Mouse (Mus musculus): ENCODE data around the gene Gm9958.
A peak's percentile ranks its signal among the peaks of the same experiment; 100 is the strongest.

The Gm9958 gene

GRCm38 (mm10) chr5:90367067-90367303 is at the start of gene Gm9958:
Gm9958 (plus strand) TSS chr5:90367204.
- DNase-seq (ENCODE audit: low read depth) = no peak

DNA sequence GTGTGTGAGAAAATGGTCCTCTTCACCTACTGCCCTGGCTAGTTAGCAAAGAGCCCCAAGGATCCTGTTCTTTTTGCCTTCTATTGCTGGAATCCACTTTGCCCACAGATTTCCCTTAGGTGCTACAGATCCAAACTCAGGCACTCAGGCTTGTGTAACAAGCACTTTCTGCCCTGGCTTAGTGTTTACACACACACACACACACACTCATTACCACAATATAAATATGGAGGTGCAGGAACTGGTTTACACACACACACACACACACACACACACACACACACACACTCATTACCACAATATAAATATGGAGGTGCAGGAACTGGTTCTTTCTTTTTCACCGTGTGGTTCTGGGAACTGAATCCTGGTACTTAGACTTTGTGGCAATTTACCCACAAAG is 35.9 kb upstream of the Gm9958 start:
- DNase-seq (ENCODE audit: low read depth) = no peak

DNA sequence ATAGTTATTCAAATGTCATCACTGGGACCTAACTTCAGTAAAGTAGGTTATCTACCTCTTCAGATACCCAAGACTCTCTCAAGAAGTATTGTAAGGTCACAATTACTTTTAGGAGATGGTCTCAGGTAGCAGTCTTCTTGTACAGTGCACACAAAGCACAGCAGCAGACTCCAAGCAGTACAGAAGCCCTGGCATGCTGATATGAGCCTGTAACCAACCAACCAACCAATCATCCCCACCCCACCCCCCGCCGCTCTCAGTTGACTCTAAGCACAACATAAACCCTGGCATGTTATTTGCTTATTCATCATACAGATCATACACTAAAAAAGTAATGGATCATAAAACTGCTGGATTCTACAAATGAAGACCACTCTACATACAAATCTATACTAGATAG is 34.5 kb upstream of the Gm9958 start:
- DNase-seq (ENCODE audit: low read depth) = no peak

GRCm38 (mm10) chr5:90338177-90339091 is 28.6 kb upstream of the Gm9958 start:
- DNase-seq (ENCODE audit: low read depth) = no peak

DNA sequence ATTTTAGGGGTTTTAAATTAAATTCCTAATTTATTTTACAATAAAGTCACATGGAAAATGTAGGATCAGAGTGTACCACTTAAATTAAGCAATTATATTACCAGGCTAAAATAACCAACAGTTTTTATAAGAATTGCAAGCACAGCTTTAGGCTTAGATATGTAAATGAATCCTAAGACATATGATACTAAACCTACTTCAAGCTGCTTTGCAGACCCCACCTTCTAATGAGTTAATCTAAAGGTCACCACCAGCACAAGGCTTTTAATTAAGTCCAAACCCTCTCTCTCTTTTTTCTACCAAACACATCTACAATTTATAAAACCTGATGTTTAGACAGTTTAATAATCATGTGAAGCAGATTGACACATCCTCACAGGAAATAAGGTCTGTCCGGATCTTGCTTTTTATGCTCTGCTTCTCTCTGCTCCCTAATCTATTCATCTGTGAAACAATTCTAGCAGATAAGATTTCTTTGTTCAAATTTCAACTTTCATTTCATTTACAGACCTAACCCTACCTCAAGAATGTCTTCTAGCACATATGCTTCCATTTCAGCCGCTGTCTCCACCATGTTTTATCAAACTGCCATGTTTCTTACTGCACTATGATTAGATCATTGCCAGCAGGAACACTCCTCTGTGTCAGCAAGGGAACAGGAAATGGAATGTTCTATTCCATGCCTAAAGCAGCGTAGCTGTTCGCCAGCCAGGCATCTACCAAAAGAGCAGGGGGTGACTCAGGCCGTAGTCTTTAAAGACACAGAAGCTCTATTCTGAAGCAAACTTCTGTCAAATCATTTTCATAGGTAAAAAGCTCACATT is 27.7 kb upstream of the Gm9958 start:
- no peak for DNase-seq (ENCODE audit: low read depth)

DNA sequence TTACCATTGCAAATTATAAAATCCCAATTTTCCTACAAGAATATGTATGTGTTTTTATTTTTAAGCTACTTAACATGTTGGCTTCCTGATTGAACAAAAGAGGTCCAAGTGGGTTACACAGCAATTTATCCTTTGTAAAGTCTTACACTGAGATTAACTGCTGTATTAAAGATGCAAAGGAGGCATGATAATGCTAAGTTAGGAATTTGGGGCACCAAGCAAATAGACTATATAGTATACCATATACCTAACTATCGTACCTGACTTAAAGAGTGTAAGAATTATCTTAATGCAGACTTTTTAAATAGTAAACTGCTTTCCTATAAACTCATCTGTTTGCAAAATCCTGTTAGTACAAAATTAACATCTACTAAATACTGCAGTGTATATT is 27.1 kb upstream of the Gm9958 start:
- no peak for DNase-seq (ENCODE audit: low read depth)

- DNase-seq (ENCODE audit: low read depth) = no peak
Measured at GRCm38 (mm10) chr5:90340847-90341246, 26.2 kb upstream of the Gm9958 start.

- no peak for DNase-seq (ENCODE audit: low read depth)
Measured at GRCm38 (mm10) chr5:90346877-90347276, 20.1 kb upstream of the Gm9958 start.

DNA sequence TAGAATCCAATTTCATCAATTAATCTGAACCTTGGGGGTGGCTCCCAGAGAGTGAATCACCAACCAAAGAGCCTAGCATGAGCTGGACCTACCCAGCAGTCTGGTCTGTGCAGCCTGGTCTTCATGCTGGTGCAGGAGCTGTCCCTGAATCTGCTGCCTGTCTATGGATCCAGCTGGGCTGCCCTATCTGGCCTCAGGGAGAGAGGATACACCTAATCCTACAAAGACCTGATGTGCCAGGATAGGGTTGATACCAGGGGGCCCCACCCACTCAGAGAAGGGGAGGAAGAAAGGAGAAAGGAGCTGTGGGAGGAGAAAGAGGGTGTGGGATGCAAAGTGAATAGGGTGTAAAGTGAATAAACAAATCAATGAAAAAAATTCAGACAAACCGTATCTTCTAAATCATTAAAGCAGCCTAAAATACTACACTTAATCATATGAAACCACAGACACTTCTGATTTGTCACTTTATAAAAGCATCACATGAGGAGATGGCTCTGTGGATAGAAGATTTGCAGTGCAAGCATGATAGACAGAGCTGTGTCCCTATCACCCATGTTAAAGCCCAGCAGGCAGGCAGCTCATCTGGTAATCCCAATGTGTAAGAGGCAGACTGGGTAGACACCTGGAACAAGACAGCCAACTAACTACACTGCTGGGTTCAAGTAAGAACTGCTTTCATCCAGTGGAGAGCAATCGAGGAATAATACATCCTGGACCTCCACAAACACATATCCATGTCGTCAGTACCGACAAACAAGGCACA is 13.3 kb upstream of the Gm9958 start:
- DNase-seq (ENCODE audit: low read depth) = no peak

DNA sequence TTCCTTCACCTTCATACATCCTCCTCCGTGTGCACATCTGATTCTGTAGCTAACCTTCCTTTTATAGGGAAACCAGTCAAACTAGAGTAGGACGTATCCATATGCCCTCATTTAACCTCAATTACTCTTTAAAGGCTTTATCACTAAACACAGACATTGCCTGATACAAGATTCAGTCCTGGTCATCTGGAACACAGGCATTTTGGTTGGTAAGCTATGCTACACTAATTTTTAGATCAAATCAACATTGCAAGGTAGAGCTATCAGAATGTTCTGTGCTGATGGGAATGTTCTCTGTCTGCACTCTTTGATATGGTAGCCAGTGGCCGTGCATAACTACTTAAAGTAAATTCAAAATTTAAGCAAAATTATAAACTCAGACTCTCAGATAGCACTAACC is 11.2 kb upstream of the Gm9958 start:
- DNase-seq (ENCODE audit: low read depth) = no peak

- peak; percentile 89 for DNase-seq (ENCODE audit: low read depth)
Measured at GRCm38 (mm10) chr5:90364526-90364925, 2.5 kb upstream of the Gm9958 start.

DNA sequence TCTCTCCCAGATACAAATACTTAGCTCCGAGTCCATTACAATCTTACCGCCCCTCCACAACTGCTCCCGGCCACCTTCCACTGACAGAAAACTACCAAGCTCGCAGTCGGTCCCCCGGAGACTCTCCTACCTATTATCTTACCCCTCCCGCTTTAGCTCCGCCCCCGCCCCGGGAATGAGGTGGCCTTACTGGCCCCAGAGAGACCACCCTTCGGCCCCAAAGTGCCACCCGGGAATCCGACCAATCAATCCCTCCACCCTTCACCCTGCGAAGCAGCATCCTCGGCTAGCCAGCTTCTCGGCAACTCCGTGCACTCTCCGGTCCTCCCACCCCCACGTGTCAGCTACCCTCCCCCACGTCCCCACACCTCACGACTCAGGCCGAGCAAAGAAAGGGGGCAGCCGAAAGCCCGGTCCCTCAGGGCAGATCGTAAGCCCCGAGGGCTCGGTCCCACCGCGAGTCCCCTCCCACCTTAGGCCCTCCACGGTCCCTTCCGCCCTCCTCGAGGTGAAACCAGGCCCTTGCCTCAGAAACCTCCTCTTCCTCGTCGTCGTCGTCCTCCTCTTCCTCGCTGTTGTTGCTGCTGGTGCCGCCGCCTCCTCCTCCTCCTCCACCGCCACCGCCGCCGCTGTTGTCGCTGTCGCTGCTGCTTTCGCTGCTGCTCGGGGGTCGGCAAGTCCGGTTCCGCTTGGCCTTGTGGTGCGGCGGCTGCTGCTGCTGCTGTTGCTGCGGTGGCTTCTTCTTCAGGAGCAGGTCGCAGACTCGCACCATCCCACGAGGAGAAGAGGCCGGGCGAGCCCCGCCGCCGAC is 1.7 kb upstream of the Gm9958 start:
- no peak for DNase-seq (ENCODE audit: low read depth)

DNA sequence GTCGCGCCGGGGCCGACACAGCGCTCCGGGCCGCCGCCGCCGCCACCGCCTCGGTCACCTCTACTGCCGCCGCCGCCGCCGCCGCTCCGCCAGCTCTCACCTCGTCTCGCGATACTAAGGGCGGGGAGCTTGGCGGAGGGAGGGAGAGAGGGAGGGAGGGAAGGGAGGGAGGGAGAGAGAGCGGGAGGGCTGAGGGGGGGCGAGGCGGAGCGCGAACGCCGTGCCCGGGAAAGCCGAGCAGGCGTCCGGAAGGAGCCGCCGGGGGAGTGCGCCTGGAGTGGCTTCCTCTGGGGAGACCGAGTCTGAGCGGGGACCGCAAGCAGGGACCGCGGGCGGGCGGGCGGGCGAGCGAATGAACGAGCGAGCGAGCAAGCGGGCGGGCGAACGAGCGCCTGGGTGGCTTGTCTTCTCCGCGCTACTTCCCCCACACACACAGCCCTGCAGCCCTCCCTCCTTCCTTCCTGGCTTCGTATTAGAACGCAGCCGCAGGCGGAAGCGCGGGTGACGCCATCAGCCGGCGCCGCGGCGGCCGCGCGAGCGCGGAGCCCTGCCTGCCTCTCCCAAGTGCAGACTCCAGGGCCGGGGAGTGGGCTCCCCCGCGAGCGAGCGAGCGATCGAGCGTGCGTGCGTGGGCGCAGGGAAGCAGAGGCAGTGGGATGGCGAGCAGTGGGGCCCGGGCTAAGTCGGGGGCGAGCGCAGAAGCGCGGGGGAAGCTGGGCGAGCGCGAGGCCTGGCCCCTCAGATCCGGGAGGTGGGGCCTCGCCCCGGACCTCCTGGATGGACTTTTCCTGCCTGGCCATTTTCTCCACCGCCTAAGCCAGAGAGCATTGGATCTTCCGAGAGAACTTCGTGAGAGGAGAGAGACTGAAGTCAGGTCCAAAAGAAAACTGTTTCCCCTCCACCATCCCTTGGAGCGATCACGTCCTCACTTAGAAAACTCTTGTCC is 610 bp upstream of the Gm9958 start, which contains the start of gene Ankrd17:
Gene Ankrd17, minus strand, starts transcription at position 457 of the 946 bp plus-strand sequence.
- peak; percentile 78 for DNase-seq (ENCODE audit: low read depth)

DNA sequence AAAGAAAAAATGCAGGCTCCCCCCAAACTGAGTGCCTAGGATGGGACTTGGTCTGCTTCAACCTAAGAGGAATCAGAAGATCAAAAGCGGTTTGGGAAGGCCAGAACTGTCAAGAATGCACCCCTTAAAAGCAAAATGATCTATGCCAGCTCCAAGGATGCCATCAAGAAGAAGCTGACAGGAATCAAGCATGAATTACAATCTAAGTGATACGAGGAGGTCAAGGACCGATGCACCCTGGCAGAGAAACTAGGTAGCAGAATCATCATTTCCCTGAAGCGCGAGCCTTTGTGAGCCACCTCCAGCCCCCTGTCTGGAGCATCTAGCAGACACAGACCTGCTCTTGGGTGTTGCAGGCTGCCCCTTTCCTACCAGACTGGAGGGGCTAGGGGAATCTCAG is 3.4 kb downstream of the Gm9958 start:
- DNase-seq (ENCODE audit: low read depth) = no peak

- DNase-seq (ENCODE audit: low read depth) = no peak
Measured at GRCm38 (mm10) chr5:90373708-90374107, 6.7 kb downstream of the Gm9958 start.

- no peak for DNase-seq (ENCODE audit: low read depth)
Measured at GRCm38 (mm10) chr5:90381458-90381857, 14.5 kb downstream of the Gm9958 start.

GRCm38 (mm10) chr5:90383080-90383479 is 16.1 kb downstream of the Gm9958 start:
- DNase-seq (ENCODE audit: low read depth) = peak; percentile 17

DNA sequence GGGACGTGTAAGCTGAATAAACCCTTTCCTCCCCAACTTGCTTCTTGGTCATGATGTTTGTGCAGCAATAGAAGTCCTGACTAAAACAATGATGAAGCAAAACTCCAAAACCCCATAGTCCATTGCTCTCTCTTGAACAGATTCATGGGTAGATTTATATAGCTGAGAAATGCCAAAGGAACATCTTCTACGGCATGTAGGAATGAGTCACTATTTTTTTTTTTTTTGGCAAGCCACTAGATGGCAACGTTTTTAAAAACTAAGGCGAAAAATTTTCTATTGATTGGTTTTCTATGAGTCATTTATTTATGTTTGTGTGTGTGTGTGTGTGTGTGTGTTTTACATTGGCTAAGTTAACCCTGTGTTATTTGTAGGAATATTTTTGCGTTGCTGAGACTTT is 26.8 kb downstream of the Gm9958 start:
- no peak for DNase-seq (ENCODE audit: low read depth)

DNA sequence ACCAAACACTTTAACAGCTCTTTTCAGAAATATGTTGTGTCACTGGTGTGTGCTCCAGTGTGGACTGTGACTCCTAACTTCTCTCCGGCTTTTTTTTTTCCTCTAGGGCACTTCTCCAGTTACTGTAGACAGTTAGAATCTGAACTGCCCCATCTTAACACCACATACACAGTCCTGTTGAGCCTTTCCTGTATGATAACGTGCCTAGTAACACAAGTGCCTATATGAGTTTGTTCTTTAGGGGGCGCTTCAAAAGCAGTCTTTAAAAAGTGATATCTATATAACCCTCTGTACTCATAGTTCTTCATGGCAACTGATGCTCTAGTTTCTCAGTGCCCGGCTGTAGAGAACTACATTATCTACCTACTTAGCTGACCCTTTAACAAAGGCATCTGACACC is 27.3 kb downstream of the Gm9958 start:
- no peak for DNase-seq (ENCODE audit: low read depth)

GRCm38 (mm10) chr5:90396817-90397216 is 29.8 kb downstream of the Gm9958 start:
- no peak for DNase-seq (ENCODE audit: low read depth)

GRCm38 (mm10) chr5:90405210-90405609 is 38.2 kb downstream of the Gm9958 start:
- DNase-seq (ENCODE audit: low read depth) = no peak
